Mouse (Mus musculus): ENCODE results near the gene Rtn4ip1. TPM values are rescaled to one million over a fixed set of nuclear protein-coding genes. Genes with fewer than 3 reads are reported as not detected.

Rtn4ip1 gene
- total RNA-seq (2021), result 10 to 100 TPM; 13.4 to 15.4 TPM
- long read RNA-seq, experiment 1, transcript Rtn4ip1-201 (9 exons, 2,981 nt), result major isoform, 25 of 29 reads
- long read RNA-seq, experiment 1, partial matches to known transcripts, result 1 of 29 reads
- long read RNA-seq, experiment 1, other reads (novel, unspliced or antisense), result 3 of 29 reads
- long read RNA-seq, experiment 2, transcript Rtn4ip1-201 (9 exons, 2,981 nt), result major isoform, 20 of 24 reads
- long read RNA-seq, experiment 2, partial matches to known transcripts, result 3 of 24 reads
- long read RNA-seq, experiment 2, other reads (novel, unspliced or antisense), result 1 of 24 reads

- DNase-seq (ENCODE audit: low spot score in 2 of 2), result peak; percentile 91 to 96
Measured at GRCm38 (mm10) chr10:43901578-43902194, at the start of gene Rtn4ip1, which contains the start of gene Qrsl1. Rtn4ip1 (plus strand) TSS chr10:43901807. Qrsl1 (minus strand) TSS chr10:43901745.

- DNase-seq (ENCODE audit: low spot score in 2 of 2), result no peak
Measured at GRCm38 (mm10) chr10:43851898-43852297, 49.7 kb upstream of the Rtn4ip1 start.

- no peak for DNase-seq (ENCODE audit: low spot score in 2 of 2)
Measured at GRCm38 (mm10) chr10:43855916-43856315, 45.7 kb upstream of the Rtn4ip1 start.

- DNase-seq (ENCODE audit: low spot score in 2 of 2), result no peak
Measured at GRCm38 (mm10) chr10:43856351-43856750, 45.3 kb upstream of the Rtn4ip1 start.

GRCm38 (mm10) chr10:43870752-43871151 is 30.9 kb upstream of the Rtn4ip1 start:
- peak in 1 of 2 experiments; percentile 10 for DNase-seq (ENCODE audit: low spot score in 2 of 2)

- no peak for DNase-seq (ENCODE audit: low spot score in 2 of 2)
Measured at GRCm38 (mm10) chr10:43871458-43871857, 30.1 kb upstream of the Rtn4ip1 start.

GRCm38 (mm10) chr10:43887676-43888075 is 13.9 kb upstream of the Rtn4ip1 start:
- DNase-seq (ENCODE audit: low spot score in 2 of 2), result no peak

GRCm38 (mm10) chr10:43888976-43889375 is 12.6 kb upstream of the Rtn4ip1 start:
- DNase-seq (ENCODE audit: low spot score in 2 of 2), result no peak

- DNase-seq (ENCODE audit: low spot score in 2 of 2), result no peak
Measured at GRCm38 (mm10) chr10:43892971-43893370, 8.6 kb upstream of the Rtn4ip1 start.

- DNase-seq (ENCODE audit: low spot score in 2 of 2), result no peak
Measured at GRCm38 (mm10) chr10:43896065-43896464, 5.5 kb upstream of the Rtn4ip1 start.

- no peak for DNase-seq (ENCODE audit: low spot score in 2 of 2)
Measured at GRCm38 (mm10) chr10:43898276-43898675, 3.3 kb upstream of the Rtn4ip1 start.

- DNase-seq (ENCODE audit: low spot score in 2 of 2), result peak in 1 of 2 experiments; percentile 14
Measured at GRCm38 (mm10) chr10:43900883-43901570, 580 bp upstream of the Rtn4ip1 start.

- no peak for DNase-seq (ENCODE audit: low spot score in 2 of 2)
Measured at GRCm38 (mm10) chr10:43904569-43904968, 3.0 kb downstream of the Rtn4ip1 start.

GRCm38 (mm10) chr10:43910032-43910872 is 8.6 kb downstream of the Rtn4ip1 start:
- no peak for DNase-seq (ENCODE audit: low spot score in 2 of 2)

- no peak for DNase-seq (ENCODE audit: low spot score in 2 of 2)
Measured at GRCm38 (mm10) chr10:43910873-43911142, 9.2 kb downstream of the Rtn4ip1 start.

- DNase-seq (ENCODE audit: low spot score in 2 of 2), result no peak
Measured at GRCm38 (mm10) chr10:43912236-43912635, 10.6 kb downstream of the Rtn4ip1 start.

- DNase-seq (ENCODE audit: low spot score in 2 of 2), result no peak
Measured at GRCm38 (mm10) chr10:43916181-43916580, 14.6 kb downstream of the Rtn4ip1 start.

- DNase-seq (ENCODE audit: low spot score in 2 of 2), result no peak
Measured at GRCm38 (mm10) chr10:43916737-43917136, 15.1 kb downstream of the Rtn4ip1 start.

GRCm38 (mm10) chr10:43918696-43919608 is 17.3 kb downstream of the Rtn4ip1 start:
- peak; percentile 85 to 91 for DNase-seq (ENCODE audit: low spot score in 2 of 2)

GRCm38 (mm10) chr10:43923096-43923495 is 21.5 kb downstream of the Rtn4ip1 start:
- DNase-seq (ENCODE audit: low spot score in 2 of 2), result no peak
